8 mouse cellular contexts compared by ENCODE assay signal in genomic region chr7:89086348-89086747, GRCm38 (mm10).
DNase-seq lines count a peak whose midpoint lies in the region; ATAC-seq lines count a peak whose summit lies in the region.

No protein-coding gene starts in this region.

- no peaks in the 10 kb centered on the region for H3K36me3 ChIP-seq in forebrain, embryonic 11.5 days (ENCODE audit: control insufficient read depth, insufficient read depth, low read length)
- H3K36me3 ChIP-seq in forebrain, embryonic 10.5 days (replicated peaks) = no peaks in the 10 kb centered on the region
- no peaks in the 10 kb centered on the region for H3K36me3 ChIP-seq in midbrain, embryonic 14.5 days (ENCODE audit: control insufficient read depth, insufficient read depth, low read length)
- no peaks in the 10 kb centered on the region for H3K36me3 ChIP-seq in midbrain, embryonic 13.5 days
- H3K36me3 ChIP-seq in kidney, embryonic 16.5 days (ENCODE audit: insufficient read depth, low read length) = no peaks in the 10 kb centered on the region

- no peak overlapping the region for H3K4me3 ChIP-seq in forebrain, embryonic 11.5 days (ENCODE audit: low read depth, low read length)
- H3K4me3 ChIP-seq in forebrain, embryonic 10.5 days = no peak overlapping the region
- H3K4me3 ChIP-seq in midbrain, embryonic 14.5 days (replicated peaks; ENCODE audit: low read depth, low read length) = no peak overlapping the region
- no peak overlapping the region for H3K4me3 ChIP-seq in midbrain, embryonic 13.5 days (replicated peaks)
- no peak overlapping the region for H3K4me3 ChIP-seq in kidney, embryonic 16.5 days (ENCODE audit: low read length)

- H3K4me1 ChIP-seq in forebrain, embryonic 11.5 days (replicated peaks; ENCODE audit: control insufficient read depth, insufficient read depth, low read length) = no peaks in the 10 kb centered on the region
- H3K4me1 ChIP-seq in forebrain, embryonic 10.5 days = peaks cover 4% of the 10 kb centered on the region; the same call in 1 of the 2 replicates
- no peaks in the 10 kb centered on the region for H3K4me1 ChIP-seq in midbrain, embryonic 14.5 days (ENCODE audit: control insufficient read depth, insufficient read depth, low read length)
- no peaks in the 10 kb centered on the region for H3K4me1 ChIP-seq in midbrain, embryonic 13.5 days (replicated peaks)
- H3K4me1 ChIP-seq in kidney, embryonic 16.5 days (ENCODE audit: insufficient read depth, low read length) = no peaks in the 10 kb centered on the region

- H3K4me2 ChIP-seq in forebrain, embryonic 11.5 days (ENCODE audit: low read depth, low read length, severe bottlenecking) = no peak overlapping the region
- H3K4me2 ChIP-seq in midbrain, embryonic 14.5 days (ENCODE audit: low read length) = no peak overlapping the region
- no peak overlapping the region for H3K4me2 ChIP-seq in midbrain, embryonic 13.5 days (replicated peaks)
- H3K4me2 ChIP-seq in kidney, embryonic 16.5 days (replicated peaks; ENCODE audit: low read depth, low read length) = no peak overlapping the region

- no peaks in the 10 kb centered on the region for H3K27me3 ChIP-seq in forebrain, embryonic 11.5 days (ENCODE audit: control insufficient read depth, insufficient read depth, low read length)
- no peaks in the 10 kb centered on the region for H3K27me3 ChIP-seq in forebrain, embryonic 10.5 days (ENCODE audit: poor library complexity, severe bottlenecking)
- no peaks in the 10 kb centered on the region for H3K27me3 ChIP-seq in midbrain, embryonic 14.5 days (ENCODE audit: control insufficient read depth, insufficient read depth, low read length)
- H3K27me3 ChIP-seq in midbrain, embryonic 13.5 days = no peaks in the 10 kb centered on the region
- no peaks in the 10 kb centered on the region for H3K27me3 ChIP-seq in kidney, embryonic 16.5 days (ENCODE audit: insufficient read depth, low read length)

- no peak overlapping the region for H3K9ac ChIP-seq in forebrain, embryonic 11.5 days (ENCODE audit: low read length)
- no peak overlapping the region for H3K9ac ChIP-seq in midbrain, embryonic 14.5 days (replicated peaks; ENCODE audit: low read length)
- H3K9ac ChIP-seq in midbrain, embryonic 13.5 days (replicated peaks) = no peak overlapping the region
- H3K9ac ChIP-seq in kidney, embryonic 16.5 days (replicated peaks; ENCODE audit: low read length) = no peak overlapping the region

- no peak for DNase-seq in forebrain, embryonic 11.5 days (ENCODE audit: low spot score)
- no peak for DNase-seq in forebrain, embryonic 10.5 days (ENCODE audit: extremely low spot score, low spot score)
- DNase-seq in midbrain, embryonic 14.5 days = peak; percentile 38
- DNase-seq in cerebellum, adult 9-11 months = peak; percentile 11
- no peak for DNase-seq in testis, postnatal 10 days (ENCODE audit: low spot score)

- H3K9me3 ChIP-seq in forebrain, embryonic 11.5 days (ENCODE audit: control insufficient read depth, low read length) = no peaks in the 10 kb centered on the region
- H3K9me3 ChIP-seq in forebrain, embryonic 10.5 days = no peaks in the 10 kb centered on the region
- no peaks in the 10 kb centered on the region for H3K9me3 ChIP-seq in midbrain, embryonic 14.5 days (ENCODE audit: control insufficient read depth, low read length)
- H3K9me3 ChIP-seq in midbrain, embryonic 13.5 days = no peaks in the 10 kb centered on the region
- H3K9me3 ChIP-seq in kidney, embryonic 16.5 days (ENCODE audit: low read length) = no peaks in the 10 kb centered on the region

- WGBS in forebrain, embryonic 11.5 days = 81% methylated on average over 1 of the region's 1 CpGs
- WGBS in forebrain, embryonic 10.5 days = 82% methylated on average over 1 of the region's 1 CpGs
- WGBS in midbrain, embryonic 14.5 days = 86% methylated on average over 1 of the region's 1 CpGs
- WGBS in midbrain, embryonic 13.5 days = 70% methylated on average over 1 of the region's 1 CpGs
- WGBS in kidney, embryonic 16.5 days = 81% methylated on average over 1 of the region's 1 CpGs

- ATAC-seq in forebrain, embryonic 11.5 days (replicated peaks; ENCODE audit: low FRiP score) = peak; percentile 58
- ATAC-seq in midbrain, embryonic 14.5 days (ENCODE audit: low FRiP score, low TSS enrichment) = no peak; the same call in 1 of the 2 replicates
- ATAC-seq in midbrain, embryonic 13.5 days = no peak
- peak; percentile 46; the same call in 1 of the 2 replicates for ATAC-seq in kidney, embryonic 16.5 days (ENCODE audit: low FRiP score, low TSS enrichment)
- 0 out of 2 replicates have a peak, but pooled peaks have one; percentile 40 for ATAC-seq in monocyte, adult 5-6 weeks (replicated peaks; ENCODE audit: insufficient number of reproducible peaks, low FRiP score, low TSS enrichment, poor library complexity, severe bottlenecking)

- no peak overlapping the region for H3K27ac ChIP-seq in forebrain, embryonic 11.5 days (ENCODE audit: low read depth, low read length)
- H3K27ac ChIP-seq in forebrain, embryonic 10.5 days = no peak overlapping the region
- H3K27ac ChIP-seq in midbrain, embryonic 14.5 days (replicated peaks; ENCODE audit: low read depth, low read length) = no peak overlapping the region
- H3K27ac ChIP-seq in midbrain, embryonic 13.5 days = no peak overlapping the region
- no peak overlapping the region for H3K27ac ChIP-seq in kidney, embryonic 16.5 days (ENCODE audit: low read length)

Comparison
In these comparisons a context has a peak if more than half of its experiments do, and no peak if none do; other contexts are left out.
1. ATAC-seq: peak in forebrain, embryonic 11.5 days (single experiment), kidney, embryonic 16.5 days (single experiment) and monocyte, adult 5-6 weeks (single experiment); none in midbrain, embryonic 14.5 days (single experiment) and midbrain, embryonic 13.5 days (single experiment).
2. DNase-seq: peak in midbrain, embryonic 14.5 days (single experiment) and cerebellum, adult 9-11 months (single experiment); none in forebrain, embryonic 11.5 days (single experiment), forebrain, embryonic 10.5 days (single experiment) and testis, postnatal 10 days (single experiment).